Mouse (Mus musculus) embryonic fibroblast, embryonic 13.5 days (primary cell): ENCODE measurements around the gene Prpf6.

Experiments used
- CTCF ChIP-seq: IDR thresholded peaks from 2 replicates; pipeline ENCODE4 v1.5.1; 2011; ENCODE audit warnings: mild to moderate bottlenecking, control low read depth, low read length, moderate library complexity, borderline replicate concordance; ENCODE audit not compliant: insufficient read depth
- POLR2A ChIP-seq: IDR thresholded peaks from 2 replicates; pipeline ENCODE4 v1.6.1; 2011; ENCODE audit warnings: low read depth, mild to moderate bottlenecking, control low read depth, low read length, moderate library complexity

DNA sequence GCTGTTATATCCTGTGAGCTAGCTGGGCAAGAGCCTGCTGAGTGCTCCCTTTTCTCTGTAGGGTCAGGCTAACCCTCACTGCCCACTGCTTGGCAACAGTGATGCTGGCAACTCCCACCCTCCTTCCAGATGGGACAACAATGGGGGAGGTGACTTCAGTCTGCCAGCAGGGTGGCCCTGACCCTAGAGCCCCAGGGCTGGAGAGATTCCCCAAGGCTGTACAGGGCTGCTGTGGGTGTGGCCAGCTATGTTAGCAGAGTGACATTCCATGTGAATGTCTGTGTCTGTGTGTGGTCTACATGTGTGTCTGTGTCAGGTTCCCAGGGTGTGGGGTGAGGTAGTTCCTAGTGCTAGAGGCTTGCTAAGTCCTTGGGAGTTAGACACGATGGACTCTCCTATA lies 81.8 kb downstream of the Prpf6 start:
- TF ChIP-seq CTCF, result no peak
- no peak for TF ChIP-seq POLR2A
